Mouse (Mus musculus): ENCODE data around the gene Fbxo46.

DNA sequence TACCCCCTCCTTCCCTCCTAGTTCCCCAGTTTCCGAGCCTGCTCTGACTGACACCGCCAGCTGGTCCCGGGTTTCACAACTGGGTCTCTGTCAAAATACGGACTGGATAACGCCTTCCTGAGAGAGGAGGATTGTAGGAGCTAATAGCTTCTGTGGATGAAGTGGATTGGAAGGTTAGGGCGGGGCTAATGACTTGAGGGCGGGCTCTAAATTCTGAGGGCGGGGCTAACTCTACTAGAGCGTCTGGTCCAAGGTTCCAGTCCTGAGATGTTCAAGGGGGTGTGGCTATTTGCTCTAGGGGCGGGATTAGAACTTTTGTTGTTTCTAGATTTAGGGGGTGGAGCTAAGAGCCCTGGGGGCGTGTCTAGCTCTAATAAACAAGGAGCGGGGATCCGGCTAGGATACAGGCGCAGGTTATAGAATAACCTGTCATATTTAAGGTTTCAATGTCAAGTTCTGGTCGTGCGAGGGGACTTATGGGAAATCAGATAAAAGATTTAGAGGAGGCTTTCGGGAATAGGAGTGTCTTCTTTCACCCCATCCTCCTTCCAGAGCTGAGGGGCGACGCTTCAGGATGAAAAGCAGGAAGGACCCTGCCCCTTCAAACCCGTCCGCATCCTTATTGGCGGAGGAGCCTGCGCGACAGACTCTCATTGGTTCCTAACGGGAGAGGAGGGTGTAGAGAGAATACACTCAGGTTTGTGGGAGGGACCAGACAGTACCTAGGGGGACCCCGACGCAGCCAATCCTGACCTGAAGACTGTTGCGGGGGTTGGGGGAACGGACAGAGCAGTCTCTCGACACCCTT, 56.3 kb downstream of the Fbxo46 start, which contains the start of gene Eml2:
- TF ChIP-seq POLR2A (IDR thresholded peaks at IDR 0.05; ENCODE audit: borderline replicate concordance, insufficient read depth, low read length) (0 out of 2 replicates have a peak, but pooled peaks have one; percentile 18), CTCF (IDR thresholded peaks at IDR 0.05; ENCODE audit: borderline replicate concordance, insufficient read depth, low read depth, low read length) (no peak)

Data from cerebellum, adult 2 months (tissue).